Mouse (Mus musculus): ENCODE data around the gene Crtap. TPM values are rescaled to one million over a fixed set of nuclear protein-coding genes. Genes with fewer than 3 reads are reported as not detected.

Gene Crtap
- polyA plus RNA-seq, 1 experiment from 2014 or later = 37.6 TPM

Other genes starting within 250 kb of the Crtap start
- gene Bcl2a1c, start 60.5 kb downstream of the Crtap start, polyA plus RNA-seq (2014; fragmentation: Nextera tagmentation; extraction: Ambion mirVana) = not detected in 2 replicates
- 20.9 and 25.6 TPM in 2 replicates for gene Glb1, start 10.4 kb upstream of the Crtap start, polyA plus RNA-seq (2014; fragmentation: Nextera tagmentation; extraction: Ambion mirVana)
- gene Tmppe, start 10.4 kb upstream of the Crtap start, polyA plus RNA-seq (2014; fragmentation: Nextera tagmentation; extraction: Ambion mirVana) = 3.1 and 3.8 TPM in 2 replicates
- gene Ccr4, start 114.2 kb upstream of the Crtap start, polyA plus RNA-seq (2014; fragmentation: Nextera tagmentation; extraction: Ambion mirVana) = not detected in 2 replicates
- not detected in 2 replicates for gene C130032M10Rik, start 125.0 kb upstream of the Crtap start, polyA plus RNA-seq (2014; fragmentation: Nextera tagmentation; extraction: Ambion mirVana)
- gene Trim71, start 173.7 kb upstream of the Crtap start, polyA plus RNA-seq (2014; fragmentation: Nextera tagmentation; extraction: Ambion mirVana) = 1.6 and 2.2 TPM in 2 replicates
- 67.4 and 69.3 TPM in 2 replicates for gene Cnot10, start 249.5 kb upstream of the Crtap start, polyA plus RNA-seq (2014; fragmentation: Nextera tagmentation; extraction: Ambion mirVana)

Data from midbrain, embryonic 11.5 days (tissue).